Mouse (Mus musculus) forebrain, embryonic 16.5 days (tissue): ENCODE measurements around the gene Zfp784. TPM values are rescaled to one million over a fixed set of nuclear protein-coding genes. Genes with fewer than 3 reads are reported as not detected.

Experiments used
- ATAC-seq: fragments of 200-750 bp; cut with Nextera tagmentation; 2 replicates; pipeline ENCODE4 v1.8.0; 2017; ENCODE audit warnings: mild to moderate bottlenecking, moderate library complexity
- H3K27ac ChIP-seq: fragments of 300-500 bp; sonication (generic); 2 replicates; pipeline ENCODE4 v1.5.1; 2014; ENCODE audit warnings: low read length, control low read depth
- H3K27me3 ChIP-seq: fragments of 300-500 bp; sonication (generic); replicated peaks from 2 replicates; pipeline ENCODE4 v1.6.1; 2014; ENCODE audit warnings: low read length; ENCODE audit not compliant: control insufficient read depth, insufficient read depth
- H3K36me3 ChIP-seq: fragments of 300-500 bp; sonication (generic); 2 replicates; pipeline ENCODE4 v1.6.1; 2014; ENCODE audit not compliant: control insufficient read depth, insufficient read depth
- H3K4me1 ChIP-seq: fragments of 300-500 bp; sonication (generic); replicated peaks from 2 replicates; pipeline ENCODE4 v1.6.1; 2014; ENCODE audit warnings: low read length; ENCODE audit not compliant: control insufficient read depth, insufficient read depth
- H3K4me2 ChIP-seq: fragments of 300-500 bp; sonication (generic); 2 replicates; pipeline ENCODE4 v1.6.1; 2014; ENCODE audit warnings: mild to moderate bottlenecking, low read length, control low read depth
- H3K4me3 ChIP-seq: fragments of 300-500 bp; sonication (generic); replicated peaks from 2 replicates; pipeline ENCODE4 v1.5.1; 2014; ENCODE audit warnings: mild to moderate bottlenecking, low read length, control low read depth
- H3K9ac ChIP-seq: fragments of 300-500 bp; sonication (generic); replicated peaks from 2 replicates; pipeline ENCODE4 v1.6.1; 2014; ENCODE audit warnings: low read depth, low read length, control low read depth
- H3K9me3 ChIP-seq: fragments of 300-500 bp; sonication (generic); 2 replicates; pipeline ENCODE4 v1.6.1; 2016; ENCODE audit warnings: low read length; ENCODE audit not compliant: control insufficient read depth
- WGBS: fragments of 180-500 bp; shearing (Covaris S2); extraction: QIAGEN DNeasy Blood & Tissue Kit; methylation state at CpG from one replicate; pipeline ENCODE4 v1.1.7; 2014; 5-methylcytosine and 5-hydroxymethylcytosine counted together
- polyA plus RNA-seq: library from polyadenylated mRNA; unstranded; fragments of >200 nt; fragmentation: Nextera tagmentation; extraction: Ambion mirVana; gene quantifications from 2 replicates; pipeline ENCODE4 v1.2.1, GENCODE M21; 2015

Zfp784 gene
- polyA plus RNA-seq, 1 experiment from 2014 or later = 9.5 TPM

DNA sequence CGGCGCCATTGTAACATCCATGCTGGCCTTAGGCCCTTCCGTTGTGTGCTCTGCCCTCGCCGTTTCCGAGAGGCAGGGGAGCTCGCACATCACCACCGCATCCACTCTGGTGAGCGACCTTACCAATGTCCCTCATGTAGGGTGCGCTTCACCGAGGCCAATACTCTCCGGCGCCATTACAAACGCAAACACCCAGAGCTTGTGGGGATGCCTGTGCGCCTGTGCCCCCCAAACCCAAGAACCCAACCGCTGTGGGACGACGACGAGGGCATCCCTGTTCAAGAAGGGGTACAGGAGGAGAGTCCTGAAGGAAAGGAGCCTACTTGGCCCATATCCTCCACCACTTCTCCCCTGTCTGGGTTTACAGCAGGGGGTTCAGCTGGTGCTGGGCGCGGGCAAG is 20.3 kb downstream of the Zfp784 start:
- Histone ChIP-seq H3K4me1 (peaks cover 26% of the 10 kb centered on the region), H3K9ac (no peak overlapping the region), H3K27ac (no peak overlapping the region), H3K4me2 (no peak overlapping the region), H3K4me3 (no peak overlapping the region), H3K36me3 (no peaks in the 10 kb centered on the region), H3K9me3 (no peaks in the 10 kb centered on the region), H3K27me3 (no peaks in the 10 kb centered on the region)
- ATAC-seq = no peak
- 96% methylated on average over 21 of the region's 21 CpGs for WGBS

DNA sequence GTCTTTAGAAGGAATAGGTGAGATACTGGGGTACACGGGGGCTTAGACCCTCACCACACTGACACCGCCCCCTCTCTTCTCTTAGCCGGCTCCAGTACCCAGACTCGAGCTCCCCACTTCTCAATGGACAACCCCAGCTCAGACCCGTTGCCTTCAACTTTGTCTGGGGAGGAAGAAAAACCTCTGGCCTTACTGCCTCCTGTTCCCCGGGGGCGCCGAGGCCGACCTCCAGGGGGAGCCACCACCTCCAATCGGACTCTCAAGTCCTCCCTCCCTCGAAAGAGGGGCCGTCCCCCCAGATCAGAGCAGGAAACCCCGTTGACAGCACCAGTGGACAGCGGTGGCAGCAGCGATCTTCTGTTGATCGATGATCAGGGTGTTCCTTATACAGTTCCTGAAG is 20.9 kb downstream of the Zfp784 start:
- no peak overlapping the region for H3K4me2 ChIP-seq
- H3K36me3 ChIP-seq = peaks cover 4% of the 10 kb centered on the region; the same call in 1 of the 2 replicates
- H3K9ac ChIP-seq = no peak overlapping the region
- H3K27ac ChIP-seq = no peak overlapping the region
- no peak for ATAC-seq
- no peak overlapping the region for H3K4me3 ChIP-seq
- H3K27me3 ChIP-seq = no peaks in the 10 kb centered on the region
- WGBS = 92% methylated on average over 16 of the region's 16 CpGs
- no peaks in the 10 kb centered on the region for H3K9me3 ChIP-seq
- H3K4me1 ChIP-seq = peaks cover 26% of the 10 kb centered on the region

- WGBS = 98% methylated on average over 2 of the region's 2 CpGs
Observed at GRCm38 (mm10) chr7:5016920-5017319, 21.3 kb downstream of the Zfp784 start.

DNA sequence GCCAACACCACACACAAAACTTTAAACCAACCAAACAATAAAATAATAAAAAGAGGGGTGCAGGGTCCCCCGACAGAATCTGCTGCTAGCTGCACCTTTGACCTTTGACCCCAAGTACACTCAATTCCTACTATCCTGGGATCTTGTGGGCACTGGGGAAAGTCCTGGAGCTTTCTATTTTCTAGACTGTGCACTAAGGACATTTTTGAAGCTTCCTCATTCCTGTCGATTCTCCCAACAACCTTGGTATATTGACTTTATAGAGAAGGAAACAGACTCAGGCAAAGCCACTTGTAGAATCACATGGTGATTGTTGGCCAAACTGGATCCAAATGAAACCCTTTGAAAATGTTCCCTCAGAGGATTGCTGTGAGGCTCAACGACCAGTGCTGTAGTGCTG is 22.2 kb downstream of the Zfp784 start:
- Histone ChIP-seq H3K27me3 (no peaks in the 10 kb centered on the region), H3K9ac (peak overlapping the region; percentile 69), H3K4me2 (peak overlapping the region; percentile 71), H3K4me1 (peaks cover 19% of the 10 kb centered on the region), H3K9me3 (no peaks in the 10 kb centered on the region), H3K36me3 (peaks cover 11% of the 10 kb centered on the region), H3K27ac (peak overlapping the region; percentile 99), H3K4me3 (peak overlapping the region; percentile 88)
- 65% methylated on average over 3 of the region's 3 CpGs for WGBS
- no peak for ATAC-seq

More at GRCm38 (mm10) chr7:5016920-5017319, 21.3 kb downstream of the Zfp784 start:
- no peak for ATAC-seq
- Histone ChIP-seq H3K27me3 (no peaks in the 10 kb centered on the region), H3K4me3 (no peak overlapping the region), H3K9me3 (no peaks in the 10 kb centered on the region), H3K27ac (no peak overlapping the region), H3K9ac (no peak overlapping the region), H3K4me1 (peaks cover 26% of the 10 kb centered on the region), H3K4me2 (no peak overlapping the region), H3K36me3 (peaks cover 4% of the 10 kb centered on the region; the same call in 1 of the 2 replicates)

DNA sequence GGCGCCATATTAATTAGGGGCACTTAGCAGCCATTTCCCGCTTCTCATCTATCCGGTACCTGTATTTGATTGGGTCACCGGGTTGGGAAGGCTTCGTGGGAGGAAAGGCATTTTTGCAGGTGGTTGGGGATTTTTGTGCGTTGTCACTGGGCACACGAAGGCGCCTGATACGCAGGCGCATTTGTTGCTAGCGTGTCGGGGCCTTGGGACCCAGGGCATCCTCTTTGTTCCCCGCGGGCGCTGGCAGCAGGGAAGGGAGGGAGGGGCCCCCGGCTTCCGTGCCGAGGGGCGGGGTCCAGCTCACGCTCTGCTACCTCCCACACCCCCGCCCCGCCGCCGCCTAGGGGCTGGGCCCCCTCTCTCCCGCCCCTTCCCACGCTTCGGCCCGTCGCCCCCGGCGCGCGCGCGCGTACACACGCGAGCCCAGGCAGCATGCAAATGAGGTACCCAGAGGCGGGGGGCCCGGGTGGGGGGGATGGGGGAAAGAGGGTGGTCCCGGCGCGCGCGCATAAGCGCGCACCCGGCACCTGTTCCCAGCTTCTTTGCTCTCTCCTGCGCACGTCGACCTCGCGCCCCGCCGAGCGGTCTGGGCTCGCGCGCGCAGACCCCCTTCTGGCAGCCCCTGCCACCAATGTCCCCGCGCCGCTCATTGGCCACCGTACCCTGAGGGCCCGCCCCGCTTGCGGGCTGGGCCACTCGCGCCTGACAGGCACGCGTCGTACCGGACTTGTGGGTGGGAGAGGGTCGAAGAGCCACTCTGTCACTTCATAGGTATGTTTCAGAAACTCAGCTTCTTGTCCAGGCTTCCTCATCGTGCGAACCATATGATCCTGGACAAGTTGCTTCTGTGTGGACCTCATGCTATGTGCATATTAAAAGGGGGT is 22.9 kb downstream of the Zfp784 start, which contains the start of gene Gm44973:
Gm44973 (plus strand) TSS at position 379 of the 884 bp plus-strand sequence.
- under 1% methylated on average over 55 of the region's 76 CpGs for WGBS
- peak within 1 kb of the TSS; percentile 71 for H3K4me2 ChIP-seq
- H3K4me1 ChIP-seq = peaks cover 17% of the 10 kb centered on the region
- peaks cover 15% of the 10 kb centered on the region for H3K36me3 ChIP-seq
- H3K27me3 ChIP-seq = no peaks in the 10 kb centered on the region
- H3K4me3 ChIP-seq = peak within 1 kb of the TSS; percentile 88
- peak within 1 kb of the TSS; percentile 90 for H3K9ac ChIP-seq
- H3K9me3 ChIP-seq = no peaks in the 10 kb centered on the region
- peak; percentile 74 for ATAC-seq
- peak within 1 kb of the TSS; percentile 99 for H3K27ac ChIP-seq

DNA sequence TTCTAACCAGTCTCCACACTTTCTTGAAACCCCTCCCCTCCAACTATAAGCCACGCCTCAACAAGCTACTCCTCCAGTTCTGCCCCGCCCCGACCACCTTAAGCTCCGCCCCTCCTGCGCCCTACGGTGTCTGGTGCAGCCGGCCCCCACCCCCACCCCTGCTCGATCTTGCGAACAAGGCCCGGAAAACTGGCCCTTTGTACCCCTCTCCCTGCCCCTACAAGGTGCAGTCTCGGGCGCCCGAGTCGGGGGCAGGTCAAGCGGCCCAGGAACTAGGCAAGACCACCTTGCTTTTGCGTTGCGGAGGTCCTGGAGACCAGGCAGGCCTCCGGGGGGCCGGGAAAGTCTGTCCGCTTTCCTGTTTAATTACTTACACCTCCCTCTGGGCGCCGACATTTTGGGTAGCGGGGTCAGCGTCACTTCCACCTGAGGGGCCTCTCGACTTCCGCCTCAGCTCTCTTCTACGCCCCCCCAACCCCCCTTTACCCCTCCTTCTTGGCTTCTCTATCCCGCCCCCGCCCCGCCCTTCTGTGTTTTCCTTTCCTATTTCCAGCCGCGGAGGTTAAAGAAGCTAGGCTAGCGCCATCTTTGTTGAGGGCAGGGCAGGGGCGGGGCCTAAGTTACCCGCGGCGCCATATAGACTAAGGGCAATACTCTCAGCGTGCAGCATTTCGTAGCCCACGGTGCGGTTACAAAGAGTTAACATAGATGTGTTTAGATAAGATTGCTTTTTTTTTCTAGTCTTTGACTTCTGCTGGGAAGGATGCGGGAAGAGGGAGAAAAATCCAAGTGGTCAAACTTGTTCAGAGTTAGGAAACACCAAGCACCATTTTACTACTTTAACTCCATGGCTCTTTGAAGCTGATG is 23.8 kb downstream of the Zfp784 start, which contains the start of the genes Zfp524 and Fiz1:
Zfp524 (plus strand) TSS at position 165 of the 867 bp plus-strand sequence.
Fiz1 (minus strand) TSS at position 447 of the 867 bp plus-strand sequence.
- peak within 1 kb of the TSS; percentile 88 for H3K4me3 ChIP-seq
- peak; percentile 81 for ATAC-seq
- under 1% methylated on average over 42 of the region's 42 CpGs for WGBS
- peaks cover 23% of the 10 kb centered on the region for H3K36me3 ChIP-seq
- no peaks in the 10 kb centered on the region for H3K27me3 ChIP-seq
- peak within 1 kb of the TSS; percentile 99 for H3K27ac ChIP-seq
- H3K4me1 ChIP-seq = peaks cover 15% of the 10 kb centered on the region
- peak within 1 kb of the TSS; percentile 90 for H3K9ac ChIP-seq
- no peaks in the 10 kb centered on the region for H3K9me3 ChIP-seq
- peak within 1 kb of the TSS; percentile 71 for H3K4me2 ChIP-seq

- ATAC-seq = no peak
- Histone ChIP-seq H3K27ac (no peak overlapping the region), H3K9me3 (no peaks in the 10 kb centered on the region), H3K27me3 (no peaks in the 10 kb centered on the region), H3K4me3 (no peak overlapping the region), H3K9ac (no peak overlapping the region), H3K4me2 (no peak overlapping the region), H3K4me1 (peaks cover 12% of the 10 kb centered on the region), H3K36me3 (peaks cover 36% of the 10 kb centered on the region)
- WGBS = 91% methylated on average over 27 of the region's 27 CpGs
Observed at GRCm38 (mm10) chr7:5012681-5013513, 25.3 kb downstream of the Zfp784 start.

DNA sequence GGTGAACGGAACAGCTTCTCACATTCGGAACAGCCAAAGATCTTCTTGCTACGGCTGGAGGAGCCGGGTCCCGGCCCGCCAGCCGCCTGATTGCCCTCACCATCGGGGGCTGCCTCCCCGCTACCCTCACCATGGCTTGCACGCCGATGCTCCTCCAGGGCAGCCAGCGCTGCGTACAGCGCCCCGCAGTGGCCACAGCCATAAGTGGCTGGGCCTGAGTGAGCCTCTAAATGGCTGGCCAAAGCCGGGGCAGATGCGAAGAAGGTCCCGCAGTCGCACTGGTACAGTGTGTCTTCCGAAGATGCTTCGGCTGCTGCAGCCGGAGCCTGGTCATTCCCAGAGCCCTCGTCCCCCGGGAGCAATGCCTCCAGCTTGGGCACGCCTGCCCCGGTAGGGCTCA is 30.0 kb downstream of the Zfp784 start:
- 0 out of 2 replicates have a peak, but pooled peaks cover 2% of the 10 kb centered on the region for H3K4me1 ChIP-seq
- no peak overlapping the region for H3K4me3 ChIP-seq
- 96% methylated on average over 26 of the region's 26 CpGs for whole genome bisulfite sequencing
- peaks cover 50% of the 10 kb centered on the region for H3K36me3 ChIP-seq
- no peak for ATAC-seq
- no peak overlapping the region for H3K9ac ChIP-seq
- H3K4me2 ChIP-seq = no peak overlapping the region
- H3K27me3 ChIP-seq = no peaks in the 10 kb centered on the region
- no peak overlapping the region for H3K27ac ChIP-seq
- H3K9me3 ChIP-seq = no peaks in the 10 kb centered on the region
